Mouse (Mus musculus) adrenal gland, adult (tissue): ENCODE data around the gene Olfr746.

ENCODE experiments used
- DNase-seq, 2 experiments: peaks; one replicate each; pipeline ENCODE4 v3.0.0; 2022 to 2023; ENCODE audit warnings: low spot score in 1 of 2; ENCODE audit not compliant: inconsistent age in 2 of 2

Gene Olfr746

GRCm38 (mm10) chr14:50646783-50647182 lies at the start of gene Olfr746:
Olfr746 (plus strand) TSS chr14:50647083.
- DNase-seq: no peak

GRCm38 (mm10) chr14:50614579-50614978 lies 32.3 kb upstream of the Olfr746 start, which contains the start of gene Olfr744:
Olfr744 (plus strand) TSS chr14:50614879.
- no peak for DNase-seq

- no peak for DNase-seq
Observed at GRCm38 (mm10) chr14:50639088-50639487, 7.8 kb upstream of the Olfr746 start, which contains the start of gene Olfr745. Olfr745 (plus strand) TSS chr14:50639388.

- no peak for DNase-seq
Observed at GRCm38 (mm10) chr14:50693106-50693505, 46.2 kb downstream of the Olfr746 start, which contains the start of gene Olfr747. Olfr747 (minus strand) TSS chr14:50693206.
